Mouse (Mus musculus): Measurements from ENCODE around the gene Ndufa3. TPM values are rescaled to one million over a fixed set of nuclear protein-coding genes. Genes with fewer than 3 reads are reported as not detected.

Ndufa3 gene
- polyA plus RNA-seq, 1 experiment from 2014 or later, result 526 TPM

Small RNA genes lying within 50 kb of the gene (microRNA-seq; reads per million reads assigned to microRNA genes)
- not detected for gene Gm25100
- 2.1 reads per million, percentile 2 among the genes with 10 or more reads in this experiment for gene Mir3572

Other genes with a start within 250 kb of the Ndufa3 start
- gene Cacng8, start 226.7 kb upstream of the Ndufa3 start, polyA plus RNA-seq (2015; fragmentation: Nextera tagmentation; extraction: Ambion mirVana), result 8.6 and 13.7 TPM in 2 replicates
- 0.62 TPM in 1 of 2 replicates, not detected in the other for gene Cacng6, start 193.2 kb upstream of the Ndufa3 start, polyA plus RNA-seq (2015; fragmentation: Nextera tagmentation; extraction: Ambion mirVana)
- gene Tarm1, start 114.7 kb upstream of the Ndufa3 start, polyA plus RNA-seq (2015; fragmentation: Nextera tagmentation; extraction: Ambion mirVana), result not detected in 2 replicates
- gene Oscar, start 1.2 kb upstream of the Ndufa3 start, polyA plus RNA-seq (2015; fragmentation: Nextera tagmentation; extraction: Ambion mirVana), result 0.64 and 0.73 TPM in 2 replicates
- 36.3 and 39.6 TPM in 2 replicates for gene Tfpt, start 12.6 kb downstream of the Ndufa3 start, polyA plus RNA-seq (2015; fragmentation: Nextera tagmentation; extraction: Ambion mirVana)
- gene Prpf31, start 12.6 kb downstream of the Ndufa3 start, polyA plus RNA-seq (2015; fragmentation: Nextera tagmentation; extraction: Ambion mirVana), result 84.2 and 88.8 TPM in 2 replicates
- 30.0 and 43.1 TPM in 2 replicates for gene Cnot3, start 27.9 kb downstream of the Ndufa3 start, polyA plus RNA-seq (2015; fragmentation: Nextera tagmentation; extraction: Ambion mirVana)
- 13.2 and 13.4 TPM in 2 replicates for gene Leng1, start 48.5 kb downstream of the Ndufa3 start, polyA plus RNA-seq (2015; fragmentation: Nextera tagmentation; extraction: Ambion mirVana)
- 3.8 and 4.6 TPM in 2 replicates for gene Tmc4, start 60.2 kb downstream of the Ndufa3 start, polyA plus RNA-seq (2015; fragmentation: Nextera tagmentation; extraction: Ambion mirVana)
- 282 and 308 TPM in 2 replicates for gene Tsen34, start 75.5 kb downstream of the Ndufa3 start, polyA plus RNA-seq (2015; fragmentation: Nextera tagmentation; extraction: Ambion mirVana)
- gene Mboat7, start 76.2 kb downstream of the Ndufa3 start, polyA plus RNA-seq (2015; fragmentation: Nextera tagmentation; extraction: Ambion mirVana), result 124 and 127 TPM in 2 replicates
- gene Rps9, start 86.6 kb downstream of the Ndufa3 start, polyA plus RNA-seq (2015; fragmentation: Nextera tagmentation; extraction: Ambion mirVana), result 675 and 689 TPM in 2 replicates
- gene Pirb, start 103.0 kb downstream of the Ndufa3 start, polyA plus RNA-seq (2015; fragmentation: Nextera tagmentation; extraction: Ambion mirVana), result 0.21 and 0.50 TPM in 2 replicates
- gene Gm15448, start 208.3 kb downstream of the Ndufa3 start, polyA plus RNA-seq (2015; fragmentation: Nextera tagmentation; extraction: Ambion mirVana), result 0.09 TPM in 1 of 2 replicates, not detected in the other
- gene Pira2, start 227.7 kb downstream of the Ndufa3 start, polyA plus RNA-seq (2015; fragmentation: Nextera tagmentation; extraction: Ambion mirVana), result not detected in 2 replicates

Measured in hindbrain, embryonic 16.5 days (tissue).